Mouse (Mus musculus) layer of hippocampus, adult 8-10 months (tissue): ENCODE measurements around the gene Psenen. TPM values are rescaled to one million over a fixed set of nuclear protein-coding genes. Genes with fewer than 3 reads are reported as not detected.

Experiments used
- DNase-seq, 2 experiments: peaks; one replicate each; pipeline ENCODE4 v3.0.0; 2022; ENCODE audit warnings: low spot score in 2 of 2
- microRNA-seq, 2 experiments: library from miRNA; unstranded; fragments of <30 nt; microRNA quantifications; one replicate each; pipeline ENCODE4 v1.2.0; 2022
- total RNA-seq, 4 experiments: library from RNA; stranded (reverse); gene quantifications; 2 replicates each; pipeline ENCODE4 v1.2.4; 2022

Gene Psenen
- total RNA-seq, 4 experiments from 2014 or later: 85.9 to 91.0 (median 88.4) TPM

- DNase-seq: no peak
These were observed 45.1 kb downstream of the Psenen start for GRCm38 (mm10) chr7:30518325-30518724.

GRCm38 (mm10) chr7:30515003-30515760 is 48.2 kb downstream of the Psenen start:
- no peak for DNase-seq

Small RNA genes lying within 50 kb of the gene (microRNA-seq; reads per million reads assigned to microRNA genes)
- 0.25 to 0.96 reads per million in 2 experiments for gene Gm38670
- 0.32 to 1.0 reads per million in 2 experiments for gene Mir3569

Other genes starting within 250 kb of the Psenen start
- gene Syne4, start 248.8 kb downstream of the Psenen start, total RNA-seq: 10 to 100 TPM in 3 of 4 experiments, 1 to 10 TPM in 1; 9.6 to 21.2 (median 15.0) TPM
- under 1 TPM; 0.53 to 0.82 (median 0.66) TPM for gene E130208F15Rik, start 241.9 kb downstream of the Psenen start, total RNA-seq
- 1 to 10 TPM; 6.7 to 9.9 (median 8.4) TPM for gene Sdhaf1, start 239.7 kb downstream of the Psenen start, total RNA-seq
- gene Lrfn3, start 200.9 kb downstream of the Psenen start, total RNA-seq: 10 to 100 TPM; 28.2 to 31.6 (median 29.2) TPM
- gene Tyrobp, start 149.9 kb downstream of the Psenen start, total RNA-seq: 100 to 1,000 TPM in 2 of 4 experiments, 10 to 100 TPM in 2; 24.9 to 572 (median 243) TPM
- gene Hcst, start 143.8 kb downstream of the Psenen start, total RNA-seq: 1 to 10 TPM in 3 of 4 experiments, not detected in 1; 1.8 to 3.3 (median 2.3) TPM
- gene Nfkbid, start 141.9 kb downstream of the Psenen start, total RNA-seq: 1 to 10 TPM; 2.8 to 4.1 (median 3.2) TPM
- gene Aplp1, start 118.1 kb downstream of the Psenen start, total RNA-seq: 1,000 to 10,000 TPM; 1,209 to 1,263 (median 1,238) TPM
- 10 to 100 TPM in 3 of 4 experiments, 1 to 10 TPM in 1; 9.6 to 13.7 (median 11.2) TPM for gene Kirrel2, start 105.9 kb downstream of the Psenen start, total RNA-seq
- 1 to 10 TPM; 1.5 to 1.9 (median 1.6) TPM for gene Nphs1, start 105.3 kb downstream of the Psenen start, total RNA-seq
- gene Prodh2, start 70.0 kb downstream of the Psenen start, total RNA-seq: under 1 TPM in 1 of 4 experiments, not detected in 3; 0.56 TPM
- gene Arhgap33, start 28.6 kb downstream of the Psenen start, total RNA-seq: 100 to 1,000 TPM in 3 of 4 experiments, 10 to 100 TPM in 1; 99.8 to 118 (median 110) TPM
- gene Hspb6, start 11.4 kb downstream of the Psenen start, total RNA-seq: 10 to 100 TPM in 1 of 4 experiments, 1 to 10 TPM in 3; 3.2 to 10.3 (median 6.5) TPM
- 1 to 10 TPM; 4.4 to 8.9 (median 6.1) TPM for gene Proser3, start 11.3 kb downstream of the Psenen start, total RNA-seq
- gene Lin37, start 3.8 kb downstream of the Psenen start, total RNA-seq: 10 to 100 TPM; 41.3 to 54.0 (median 46.9) TPM
- 10 to 100 TPM; 68.2 to 81.1 (median 78.7) TPM for gene U2af1l4, start 326 bp downstream of the Psenen start, total RNA-seq
- 10 to 100 TPM in 2 of 4 experiments, 1 to 10 TPM in 2; 6.3 to 14.8 (median 11.1) TPM for gene Gm49396, start 283 bp downstream of the Psenen start, total RNA-seq
- gene Igflr1, start 1.8 kb upstream of the Psenen start, total RNA-seq: 1 to 10 TPM; 4.0 to 5.7 (median 4.6) TPM
- 10 to 100 TPM; 44.1 to 60.2 (median 56.1) TPM for gene Kmt2b, start 25.1 kb upstream of the Psenen start, total RNA-seq
- not detected for gene Zbtb32, start 35.3 kb upstream of the Psenen start, total RNA-seq
- gene Upk1a, start 49.2 kb upstream of the Psenen start, total RNA-seq: 1 to 10 TPM in 1 of 4 experiments, under 1 TPM in 2, not detected in 1; 0.39 to 1.2 (median 0.89) TPM
- gene Cox6b1, start 62.5 kb upstream of the Psenen start, total RNA-seq: 100 to 1,000 TPM; 631 to 661 (median 651) TPM
- gene Etv2, start 72.2 kb upstream of the Psenen start, total RNA-seq: not detected
- 10 to 100 TPM; 61.9 to 71.5 (median 70.1) TPM for gene Rbm42, start 86.7 kb upstream of the Psenen start, total RNA-seq
- gene Haus5, start 101.4 kb upstream of the Psenen start, total RNA-seq: 1 to 10 TPM; 5.7 to 8.3 (median 6.8) TPM
- gene Pmis2, start 108.0 kb upstream of the Psenen start, total RNA-seq: not detected
- gene 2200002J24Rik, start 135.3 kb upstream of the Psenen start, total RNA-seq: not detected
- gene Atp4a, start 148.6 kb upstream of the Psenen start, total RNA-seq: 1 to 10 TPM; 1.1 to 2.1 (median 1.6) TPM
- 100 to 1,000 TPM; 110 to 119 (median 116) TPM for gene Tmem147, start 165.9 kb upstream of the Psenen start, total RNA-seq
- gene Gapdhs, start 180.1 kb upstream of the Psenen start, total RNA-seq: not detected
- gene Sbsn, start 187.8 kb upstream of the Psenen start, total RNA-seq: 10 to 100 TPM in 1 of 4 experiments, 1 to 10 TPM in 3; 7.8 to 11.8 (median 8.4) TPM
- 1 to 10 TPM in 1 of 4 experiments, under 1 TPM in 2, not detected in 1; 0.84 to 1.5 (median 0.95) TPM for gene Dmkn, start 200.1 kb upstream of the Psenen start, total RNA-seq
- not detected for gene Krtdap, start 224.3 kb upstream of the Psenen start, total RNA-seq